Mouse (Mus musculus) embryo, embryonic 10 days (tissue): ENCODE measurements around the gene Ccdc30.

Source experiments
- DNase-seq: peaks from one replicate; pipeline ENCODE4 v3.0.0-alpha.2; 2015; ENCODE audit warnings: low spot score

Gene Ccdc30

GRCm38 (mm10) chr4:119415072-119415753 is at the start of gene Ccdc30:
Gene Ccdc30 (minus strand): TSS chr4:119415521.
- DNase-seq, result peak; percentile 97

DNA sequence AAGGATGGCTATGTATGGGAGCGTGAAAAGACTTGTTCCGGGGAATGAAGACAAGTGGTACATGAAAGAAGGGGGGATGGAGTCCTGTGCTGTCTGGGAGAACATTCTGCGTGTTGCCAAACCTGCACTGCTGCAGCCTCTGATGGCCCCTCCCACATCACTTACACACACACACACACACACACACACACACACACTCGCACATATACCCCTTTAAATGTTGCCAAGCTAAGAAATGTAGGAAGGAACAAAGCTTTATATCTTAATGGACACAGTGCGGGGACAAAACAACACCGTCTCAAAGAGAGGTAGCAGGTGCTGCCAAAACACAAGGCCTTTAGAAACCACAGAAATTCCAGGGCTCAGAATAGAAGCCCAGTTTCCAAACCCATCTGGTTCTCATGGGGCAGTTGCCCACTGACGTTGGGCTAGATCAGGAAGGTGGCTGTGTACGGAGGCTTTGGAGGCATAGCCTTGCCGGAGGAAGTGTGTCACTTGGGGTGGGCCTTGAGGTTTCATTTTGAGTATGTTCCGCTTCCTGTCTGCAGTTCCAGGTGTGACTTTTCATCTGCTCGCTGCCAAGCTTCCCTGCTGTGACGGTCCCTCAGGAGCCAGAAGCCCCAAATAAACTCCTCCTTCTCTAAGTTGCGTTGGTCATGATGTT is 48.6 kb upstream of the Ccdc30 start:
- DNase-seq, result no peak

DNA sequence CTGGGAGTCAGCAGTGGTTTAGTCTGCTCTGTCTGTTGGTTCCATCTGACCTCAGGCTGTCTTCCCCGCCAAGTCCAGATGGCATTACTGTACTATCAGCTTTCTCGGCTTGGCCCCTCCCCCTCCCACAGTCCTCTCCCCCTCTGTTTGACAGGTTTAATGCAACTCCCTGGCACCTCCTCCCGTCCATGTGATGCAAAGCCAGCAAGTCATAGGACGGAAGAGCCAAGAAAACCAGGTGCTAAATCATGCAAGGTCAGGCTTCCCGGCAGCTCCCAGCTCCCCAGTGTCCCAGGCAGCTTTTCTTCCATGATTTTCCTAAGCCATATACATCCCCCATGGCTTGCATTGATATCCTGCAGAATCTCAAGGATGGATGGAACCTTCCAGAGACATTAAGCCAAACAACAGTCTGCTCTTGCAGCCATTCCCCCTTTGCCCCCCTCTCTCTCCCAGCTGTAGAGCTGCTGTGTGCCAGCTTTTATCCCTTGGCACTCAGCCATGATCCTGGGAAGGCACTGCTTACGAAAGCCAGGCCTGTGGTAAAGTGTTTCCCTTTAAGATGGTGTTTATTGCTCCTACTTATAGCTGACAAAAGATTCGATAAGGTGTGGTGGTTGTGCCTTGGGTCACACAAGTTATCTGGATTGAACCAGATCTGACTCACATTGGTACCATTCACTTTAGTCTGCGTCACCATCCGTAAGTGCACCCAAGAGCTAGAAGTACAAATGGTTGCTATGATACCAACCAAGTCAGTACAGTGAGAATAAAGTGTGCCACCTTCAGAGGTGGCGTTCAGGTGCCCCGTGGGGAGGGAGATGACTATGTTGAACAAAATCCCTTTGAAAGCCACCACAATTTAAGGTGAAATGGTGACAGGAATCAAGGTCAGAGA is 47.8 kb upstream of the Ccdc30 start:
- peak; percentile 21 for DNase-seq

- DNase-seq, result no peak
These were observed 47.1 kb upstream of the Ccdc30 start for GRCm38 (mm10) chr4:119462457-119462856.

GRCm38 (mm10) chr4:119460728-119461141 is 45.4 kb upstream of the Ccdc30 start:
- DNase-seq, result peak; percentile 14

GRCm38 (mm10) chr4:119460296-119460695 is 45.0 kb upstream of the Ccdc30 start:
- peak; percentile 21 for DNase-seq

- DNase-seq, result no peak
These were observed 38.2 kb upstream of the Ccdc30 start for GRCm38 (mm10) chr4:119453533-119453932.

- no peak for DNase-seq
These were observed 37.8 kb upstream of the Ccdc30 start for GRCm38 (mm10) chr4:119453128-119453527.

DNA sequence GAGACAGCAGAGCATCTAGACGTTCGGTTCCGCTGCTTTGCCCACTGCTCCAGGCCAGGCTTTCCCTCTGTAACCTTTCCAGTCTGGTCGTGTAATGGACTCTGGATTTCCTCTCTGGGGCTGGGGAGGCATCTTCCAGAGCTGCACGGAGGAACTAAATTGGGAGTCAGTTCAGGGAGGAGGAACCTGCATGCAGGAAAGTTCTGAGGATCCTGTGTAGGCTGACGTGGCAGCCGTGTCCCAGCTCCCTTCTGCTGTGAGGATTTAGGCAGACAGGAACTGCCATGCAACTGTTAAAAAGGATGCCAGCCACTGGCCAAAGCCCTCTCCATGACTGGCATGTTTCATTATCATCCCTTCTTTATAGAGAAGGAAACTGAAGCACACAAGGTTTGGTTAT is 35.1 kb upstream of the Ccdc30 start:
- DNase-seq, result no peak

DNA sequence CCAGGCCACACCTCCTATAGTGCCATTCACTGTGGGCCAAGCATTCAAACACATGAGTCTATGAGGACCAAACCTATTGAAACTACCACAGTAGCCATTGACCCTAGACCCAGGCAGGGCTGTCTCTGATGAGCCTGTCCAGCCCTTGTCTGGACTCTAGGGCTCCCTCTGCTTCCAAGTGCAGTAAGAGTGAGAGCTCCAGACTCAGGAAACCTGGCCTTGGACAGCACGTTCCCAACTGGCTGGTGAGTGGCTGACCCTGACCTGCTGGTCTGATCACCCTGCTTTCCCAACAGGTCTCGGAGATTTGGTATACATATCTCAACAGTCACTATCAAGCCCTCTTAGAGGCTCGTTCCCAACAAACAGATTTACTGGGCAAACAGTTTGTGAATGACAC is 32.5 kb upstream of the Ccdc30 start:
- no peak for DNase-seq

DNA sequence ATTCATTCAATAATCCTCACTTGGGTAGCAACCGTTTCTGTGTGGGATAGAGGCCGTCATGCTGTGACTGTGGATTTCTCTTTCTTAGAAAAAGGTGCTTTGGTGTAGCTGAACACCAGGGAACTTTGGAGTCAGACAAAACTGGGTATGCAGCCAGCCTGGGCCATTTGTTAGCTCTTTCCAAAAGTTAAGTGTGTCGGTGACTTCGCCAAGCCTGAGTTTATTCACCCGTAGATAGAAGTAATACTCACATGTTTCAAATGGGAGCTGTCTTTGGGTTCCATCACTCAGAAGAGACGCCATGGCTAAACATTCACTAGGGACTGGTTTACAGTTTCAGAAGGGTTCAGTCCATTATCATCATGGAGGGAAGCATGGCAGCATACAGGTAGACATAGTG is 31.9 kb upstream of the Ccdc30 start:
- no peak for DNase-seq

GRCm38 (mm10) chr4:119442539-119442938 is 27.2 kb upstream of the Ccdc30 start:
- DNase-seq, result peak; percentile 23

DNA sequence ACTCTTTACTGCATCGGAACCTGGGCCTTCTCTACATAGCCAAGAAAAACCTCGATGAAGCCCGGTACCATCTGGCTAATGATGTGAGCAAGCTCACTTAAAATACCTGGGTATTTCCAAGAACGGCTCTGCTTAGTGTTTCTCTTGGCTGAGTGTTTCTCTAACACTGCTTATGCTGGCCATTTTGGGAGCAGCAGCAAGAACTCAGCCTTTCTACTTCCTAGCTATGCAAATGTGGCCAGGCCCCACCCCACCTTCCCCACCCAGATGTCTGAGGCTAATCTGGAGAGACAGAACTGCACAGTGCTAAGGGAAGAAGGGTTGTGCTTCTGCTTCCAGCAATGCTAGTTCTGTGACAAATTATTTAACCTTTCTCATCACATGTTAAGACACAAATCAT is 26.5 kb upstream of the Ccdc30 start:
- no peak for DNase-seq

- DNase-seq, result no peak
These were observed 22.6 kb upstream of the Ccdc30 start for GRCm38 (mm10) chr4:119437936-119438335.

DNA sequence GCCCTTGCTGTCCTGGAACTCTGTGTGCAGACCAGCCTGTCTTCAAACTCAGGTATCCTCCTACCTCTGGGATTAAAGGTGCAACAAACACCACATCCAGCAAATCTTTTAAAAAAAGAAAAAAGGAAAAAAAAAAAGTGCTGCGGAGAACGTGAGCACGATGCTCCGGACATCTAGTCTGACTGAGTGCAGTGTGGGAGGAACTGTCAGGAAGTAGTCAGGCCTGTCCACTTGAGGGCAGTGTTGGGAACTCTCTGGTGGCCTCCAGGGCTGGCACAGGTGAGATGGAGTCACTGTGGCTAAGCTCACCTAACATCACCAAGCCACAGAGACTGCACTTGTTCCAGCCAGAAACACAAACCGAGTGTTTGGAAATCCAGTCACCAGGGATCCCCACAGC is 15.4 kb upstream of the Ccdc30 start:
- peak; percentile 62 for DNase-seq

- no peak for DNase-seq
These were observed 12.4 kb upstream of the Ccdc30 start for GRCm38 (mm10) chr4:119427680-119428079.

GRCm38 (mm10) chr4:119425601-119426000 is 10.3 kb upstream of the Ccdc30 start:
- no peak for DNase-seq

DNA sequence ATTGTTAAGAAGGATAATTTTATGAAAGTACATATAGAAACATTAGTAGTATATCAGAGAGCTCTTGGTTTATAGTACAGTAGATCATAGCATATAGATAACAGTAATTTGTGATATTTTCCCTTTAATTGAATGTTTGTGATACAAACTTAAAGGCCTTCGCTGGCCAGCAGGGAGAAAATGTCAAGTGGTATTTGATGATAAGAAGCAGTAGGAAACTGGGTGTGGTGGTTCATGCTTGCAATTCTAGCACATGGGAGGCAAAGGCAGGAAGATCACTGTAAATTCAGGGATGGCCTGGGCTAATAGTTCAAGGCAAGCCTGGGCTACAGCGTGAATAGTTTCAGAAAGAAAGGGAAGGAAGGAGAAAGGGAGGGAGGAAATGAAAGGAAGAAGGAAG is 9.8 kb upstream of the Ccdc30 start:
- no peak for DNase-seq

- peak; percentile 92 for DNase-seq
These were observed 7.1 kb upstream of the Ccdc30 start, which contains the start of the genes Ppcs and Zmynd12 for GRCm38 (mm10) chr4:119422294-119422964. Gene Ppcs (minus strand): TSS chr4:119422420. Gene Zmynd12 (plus strand): TSS chr4:119422814.

- DNase-seq, result no peak
These were observed 6.6 kb upstream of the Ccdc30 start for GRCm38 (mm10) chr4:119421921-119422293.

GRCm38 (mm10) chr4:119421191-119421590 is 5.9 kb upstream of the Ccdc30 start:
- DNase-seq, result no peak

DNA sequence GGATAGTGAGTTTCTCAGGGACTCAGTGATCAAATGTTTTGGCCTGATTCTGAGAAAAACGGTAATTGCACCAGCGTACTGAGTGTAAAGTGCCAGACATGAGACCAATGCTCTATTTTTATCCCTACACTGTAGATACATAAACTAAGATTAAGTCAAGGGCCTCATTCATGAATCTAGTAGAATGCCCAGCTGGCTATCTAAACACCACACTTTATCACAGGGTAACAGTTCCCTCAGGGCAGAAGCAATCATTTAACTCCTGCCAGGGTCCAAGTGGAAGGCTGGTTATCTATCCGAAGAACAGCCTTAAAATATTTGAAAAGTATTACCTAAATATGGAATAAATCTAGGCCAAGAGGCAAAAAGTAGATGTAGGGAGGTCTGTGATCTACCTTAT is 2.6 kb upstream of the Ccdc30 start:
- no peak for DNase-seq
